Mouse (Mus musculus) heart, embryonic 12.5 days (tissue): Measurements from ENCODE around the gene Akain1. TPM values are rescaled to one million over a fixed set of nuclear protein-coding genes. Genes with fewer than 3 reads are reported as not detected.

Source experiments
- ATAC-seq: fragments of 200-750 bp; cut with Nextera tagmentation; 2 replicates; pipeline ENCODE4 v1.8.0; 2017; ENCODE audit warnings: moderate TSS enrichment, moderate library complexity; ENCODE audit not compliant: insufficient number of reproducible peaks, low FRiP score
- H3K27ac ChIP-seq: fragments of 300-500 bp; sonication (generic); 2 replicates; pipeline ENCODE4 v1.5.1; 2016; ENCODE audit warnings: mild to moderate bottlenecking, moderate library complexity; ENCODE audit not compliant: poor library complexity, severe bottlenecking
- H3K27me3 ChIP-seq: fragments of 300-500 bp; sonication (generic); replicated peaks from 2 replicates; pipeline ENCODE4 v1.6.1; 2016; ENCODE audit warnings: mild to moderate bottlenecking, moderate library complexity
- H3K36me3 ChIP-seq: fragments of 300-500 bp; sonication (generic); 2 replicates; pipeline ENCODE4 v1.6.1; 2016; ENCODE audit warnings: mild to moderate bottlenecking, moderate library complexity
- H3K4me1 ChIP-seq: fragments of 300-500 bp; sonication (generic); replicated peaks from 2 replicates; pipeline ENCODE4 v1.6.1; 2016; ENCODE audit warnings: mild to moderate bottlenecking
- H3K4me2 ChIP-seq: fragments of 300-500 bp; sonication (generic); 2 replicates; pipeline ENCODE4 v1.6.1; 2016; ENCODE audit warnings: mild to moderate bottlenecking, moderate library complexity
- H3K4me3 ChIP-seq: fragments of 300-500 bp; sonication (generic); 2 replicates; pipeline ENCODE4 v1.5.1; 2016; ENCODE audit warnings: mild to moderate bottlenecking
- H3K9ac ChIP-seq: fragments of 300-500 bp; sonication (generic); 2 replicates; pipeline ENCODE4 v1.6.1; 2016; ENCODE audit warnings: mild to moderate bottlenecking, moderate library complexity
- H3K9me3 ChIP-seq: fragments of 300-500 bp; sonication (generic); replicated peaks from 2 replicates; pipeline ENCODE4 v1.6.1; 2016; ENCODE audit warnings: mild to moderate bottlenecking, moderate library complexity
- WGBS: fragments of 180-500 bp; shearing (Covaris S2); methylation state at CpG from one replicate; pipeline ENCODE4 v1.1.7; 2016; 5-methylcytosine and 5-hydroxymethylcytosine counted together
- polyA plus RNA-seq: library from polyadenylated mRNA; unstranded; fragments of >200 nt; fragmentation: Nextera tagmentation; extraction: Ambion mirVana; gene quantifications from 2 replicates; pipeline ENCODE4 v1.2.1, GENCODE M21; 2016

Akain1 gene
- polyA plus RNA-seq, 1 experiment from 2014 or later = not detected

DNA sequence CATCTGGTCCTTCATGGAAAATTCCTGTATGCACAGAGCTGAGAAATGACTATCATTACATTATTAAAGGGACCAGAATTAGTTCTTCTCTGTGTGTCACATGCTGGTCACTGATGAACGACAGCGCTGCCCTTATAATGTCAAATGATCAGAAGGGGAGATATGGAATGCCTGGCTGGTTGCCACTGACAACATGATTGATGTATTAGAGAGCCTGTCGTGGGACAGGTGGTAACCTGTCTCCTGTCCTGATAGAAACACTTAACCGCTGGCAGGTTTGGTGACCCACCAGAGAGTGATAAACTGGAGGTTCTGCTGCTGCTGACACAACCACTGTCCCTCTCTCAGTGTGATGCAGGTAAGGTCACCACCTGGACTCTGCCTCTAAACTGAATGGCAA is 40.1 kb downstream of the Akain1 start:
- H3K4me3 ChIP-seq = no peak overlapping the region
- H3K4me1 ChIP-seq = peaks cover 4% of the 10 kb centered on the region; the same call in 1 of the 2 replicates
- ATAC-seq = no peak
- H3K27me3 ChIP-seq = no peaks in the 10 kb centered on the region
- no peak overlapping the region for H3K4me2 ChIP-seq
- H3K36me3 ChIP-seq = no peaks in the 10 kb centered on the region
- 58% methylated on average over 4 of the region's 4 CpGs for WGBS
- 0 out of 2 replicates have a peak, but pooled peaks cover 2% of the 10 kb centered on the region for H3K9me3 ChIP-seq
- no peak overlapping the region for H3K27ac ChIP-seq
- no peak overlapping the region for H3K9ac ChIP-seq

DNA sequence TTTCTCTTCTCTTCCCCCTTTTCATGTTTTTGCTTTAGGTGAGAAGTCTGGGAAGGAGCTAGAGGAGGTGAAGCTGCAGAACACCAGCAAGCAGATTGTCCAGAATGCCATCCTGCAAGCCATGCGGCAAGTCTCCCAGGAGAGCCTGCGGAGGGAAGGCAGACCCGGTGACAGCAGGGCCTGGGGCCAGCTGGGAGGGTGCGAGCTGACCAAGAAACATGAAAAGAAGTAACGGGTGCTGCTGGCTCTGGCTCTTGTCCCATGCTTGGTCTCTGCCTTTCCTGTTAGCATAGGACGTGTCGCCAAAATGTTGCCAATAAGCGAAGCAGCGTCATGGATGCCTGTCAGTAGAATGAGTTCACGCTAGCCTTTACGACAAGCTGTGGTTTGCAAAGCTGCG is 48.0 kb downstream of the Akain1 start:
- Histone ChIP-seq H3K27me3 (no peaks in the 10 kb centered on the region), H3K9me3 (0 out of 2 replicates have a peak, but pooled peaks cover 2% of the 10 kb centered on the region), H3K9ac (no peak overlapping the region), H3K27ac (no peak overlapping the region), H3K4me1 (no peaks in the 10 kb centered on the region), H3K4me3 (no peak overlapping the region), H3K36me3 (no peaks in the 10 kb centered on the region), H3K4me2 (no peak overlapping the region)
- WGBS = 83% methylated on average over 12 of the region's 12 CpGs
- ATAC-seq = no peak

DNA sequence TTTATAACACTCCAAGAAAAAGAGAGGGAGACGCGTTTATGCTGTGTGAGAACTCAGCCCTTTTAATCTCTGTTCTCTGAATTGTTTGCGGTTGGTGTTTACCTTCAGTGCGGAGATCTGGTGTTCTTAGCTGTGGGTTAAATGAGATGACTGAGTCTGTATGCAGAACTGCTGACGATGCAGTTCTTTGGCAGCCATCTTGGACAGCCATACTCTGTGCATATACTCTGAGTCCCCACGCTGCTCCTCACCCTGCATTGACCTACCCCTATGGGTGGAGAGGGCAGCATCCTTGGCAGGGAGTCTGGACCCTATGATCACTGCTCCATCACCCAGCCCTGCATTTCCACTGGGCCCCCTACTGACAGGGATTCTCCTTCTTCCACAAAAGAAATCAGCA is 48.8 kb downstream of the Akain1 start:
- Histone ChIP-seq H3K4me1 (no peaks in the 10 kb centered on the region), H3K9me3 (0 out of 2 replicates have a peak, but pooled peaks cover 2% of the 10 kb centered on the region), H3K4me3 (no peak overlapping the region), H3K36me3 (no peaks in the 10 kb centered on the region), H3K27ac (no peak overlapping the region), H3K9ac (no peak overlapping the region), H3K27me3 (no peaks in the 10 kb centered on the region), H3K4me2 (no peak overlapping the region)
- ATAC-seq = no peak
- WGBS = 89% methylated on average over 6 of the region's 6 CpGs

DNA sequence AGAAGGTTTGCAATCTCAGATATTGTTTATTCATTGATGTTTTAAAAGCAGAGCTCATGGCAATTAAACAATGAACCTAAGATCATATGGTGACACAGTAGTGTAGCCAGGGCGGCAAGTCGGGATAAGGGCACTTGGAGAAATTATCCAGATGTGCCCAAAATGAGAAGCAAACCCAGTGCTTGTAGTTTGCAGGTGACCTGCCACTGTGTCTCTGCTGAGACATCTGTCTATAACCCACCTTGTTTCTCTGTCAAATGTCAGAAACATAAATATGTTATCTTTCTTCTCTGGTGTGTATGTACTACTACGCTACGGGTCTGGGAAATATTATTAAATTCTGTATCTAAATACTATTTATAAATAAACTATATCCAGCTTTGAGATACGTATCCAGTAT is 49.7 kb downstream of the Akain1 start:
- Histone ChIP-seq H3K9me3 (no peaks in the 10 kb centered on the region), H3K4me2 (no peak overlapping the region), H3K9ac (no peak overlapping the region), H3K36me3 (no peaks in the 10 kb centered on the region), H3K4me3 (no peak overlapping the region), H3K27me3 (no peaks in the 10 kb centered on the region), H3K27ac (no peak overlapping the region), H3K4me1 (no peaks in the 10 kb centered on the region)
- WGBS = 83% methylated on average over 5 of the region's 5 CpGs
- no peak for ATAC-seq

DNA sequence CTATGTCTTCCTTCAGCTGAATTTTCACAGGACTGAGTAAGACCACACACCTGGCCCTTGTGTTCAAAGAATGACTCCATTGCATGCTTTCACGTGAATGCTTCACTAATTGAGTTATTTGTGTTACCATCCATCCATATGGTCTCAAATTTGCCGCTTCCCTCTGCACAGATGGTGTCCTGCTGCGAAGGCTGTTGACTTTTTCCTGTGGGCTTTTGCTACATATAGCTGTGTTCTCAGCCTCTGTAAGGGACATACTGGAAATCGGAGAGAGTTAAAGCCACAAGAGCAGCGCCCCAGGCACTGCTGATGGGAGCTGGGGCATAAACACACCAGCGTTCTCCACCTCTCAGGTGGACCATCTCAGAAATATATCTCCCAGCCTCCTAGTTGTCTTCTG is 53.2 kb downstream of the Akain1 start:
- H3K4me1 ChIP-seq = no peaks in the 10 kb centered on the region
- no peak overlapping the region for H3K9ac ChIP-seq
- H3K9me3 ChIP-seq = no peaks in the 10 kb centered on the region
- H3K27me3 ChIP-seq = no peaks in the 10 kb centered on the region
- ATAC-seq = no peak
- H3K4me3 ChIP-seq = no peak overlapping the region
- H3K36me3 ChIP-seq = no peaks in the 10 kb centered on the region
- no peak overlapping the region for H3K27ac ChIP-seq
- 78% methylated on average over 6 of the region's 6 CpGs for WGBS
- H3K4me2 ChIP-seq = no peak overlapping the region

DNA sequence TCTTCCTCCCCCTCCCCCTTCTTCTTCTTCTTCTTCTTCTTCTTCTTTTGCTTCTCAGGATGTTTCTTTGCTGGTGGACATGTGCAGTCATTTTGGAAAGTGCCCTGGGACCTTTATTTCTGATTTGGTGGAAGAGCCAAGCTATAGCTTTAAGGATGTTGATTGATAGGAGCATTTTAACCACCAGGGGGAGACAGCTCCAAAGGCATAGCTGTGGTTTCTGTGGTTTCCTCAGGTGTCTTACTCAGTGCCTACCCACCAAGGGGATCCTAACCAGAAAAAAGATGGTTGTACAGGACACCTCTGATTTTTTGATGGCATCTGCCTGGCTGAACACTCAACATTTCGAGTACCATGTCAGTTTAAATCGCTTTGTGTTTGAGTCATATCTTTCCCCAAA is 56.4 kb downstream of the Akain1 start:
- H3K36me3 ChIP-seq = no peaks in the 10 kb centered on the region
- H3K4me3 ChIP-seq = no peak overlapping the region
- no peaks in the 10 kb centered on the region for H3K4me1 ChIP-seq
- H3K9me3 ChIP-seq = no peaks in the 10 kb centered on the region
- H3K27ac ChIP-seq = no peak overlapping the region
- H3K9ac ChIP-seq = no peak overlapping the region
- no peaks in the 10 kb centered on the region for H3K27me3 ChIP-seq
- whole genome bisulfite sequencing = 30% methylated on average over 2 of the region's 2 CpGs
- no peak overlapping the region for H3K4me2 ChIP-seq
- no peak for ATAC-seq

DNA sequence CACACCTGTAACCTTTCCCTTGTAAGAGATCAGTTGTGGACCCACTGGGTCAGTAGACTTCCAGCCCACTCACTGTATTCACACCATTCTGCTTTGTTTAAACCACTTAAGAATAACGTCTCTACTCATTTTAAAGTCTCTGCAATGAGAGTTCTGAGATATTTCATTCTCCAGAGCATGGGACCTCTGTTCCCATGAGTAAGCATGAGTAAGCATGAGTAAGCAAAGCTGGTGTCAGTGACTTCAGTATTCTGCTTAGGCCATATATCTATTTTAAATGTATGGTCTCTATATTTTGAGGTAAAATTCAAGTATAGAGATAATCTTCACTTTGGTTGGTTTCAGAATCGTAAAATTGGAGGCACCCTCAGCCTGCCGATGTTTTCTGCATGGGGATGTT is 57.0 kb downstream of the Akain1 start:
- ATAC-seq = no peak
- Histone ChIP-seq H3K27me3 (no peaks in the 10 kb centered on the region), H3K4me1 (no peaks in the 10 kb centered on the region), H3K36me3 (no peaks in the 10 kb centered on the region), H3K9me3 (no peaks in the 10 kb centered on the region), H3K4me2 (no peak overlapping the region), H3K9ac (no peak overlapping the region), H3K27ac (no peak overlapping the region), H3K4me3 (no peak overlapping the region)
- 83% methylated on average over 3 of the region's 3 CpGs for WGBS

DNA sequence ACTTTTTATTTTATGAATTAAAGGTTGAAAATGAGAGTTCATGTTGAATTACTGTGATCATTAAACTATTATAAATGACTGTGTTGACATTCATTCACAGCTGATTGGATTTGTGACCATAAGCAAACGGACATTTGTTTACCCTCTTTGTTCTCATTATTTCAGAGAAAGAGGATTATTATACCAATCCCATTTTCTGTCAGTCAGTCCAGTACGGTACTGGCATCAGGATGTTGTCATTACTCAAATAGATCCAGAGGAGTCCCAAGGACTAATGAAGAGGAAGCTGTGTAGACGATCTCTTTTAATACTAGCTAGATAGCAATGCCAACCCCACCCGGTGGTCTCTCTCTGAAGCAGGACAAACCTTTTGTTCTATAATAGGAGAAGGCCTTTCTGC is 58.2 kb downstream of the Akain1 start:
- H3K4me3 ChIP-seq = no peak overlapping the region
- H3K27ac ChIP-seq = no peak overlapping the region
- 70% methylated on average over 4 of the region's 4 CpGs for WGBS
- H3K4me1 ChIP-seq = no peaks in the 10 kb centered on the region
- H3K4me2 ChIP-seq = no peak overlapping the region
- no peaks in the 10 kb centered on the region for H3K36me3 ChIP-seq
- no peaks in the 10 kb centered on the region for H3K27me3 ChIP-seq
- H3K9ac ChIP-seq = no peak overlapping the region
- ATAC-seq = no peak
- no peaks in the 10 kb centered on the region for H3K9me3 ChIP-seq

DNA sequence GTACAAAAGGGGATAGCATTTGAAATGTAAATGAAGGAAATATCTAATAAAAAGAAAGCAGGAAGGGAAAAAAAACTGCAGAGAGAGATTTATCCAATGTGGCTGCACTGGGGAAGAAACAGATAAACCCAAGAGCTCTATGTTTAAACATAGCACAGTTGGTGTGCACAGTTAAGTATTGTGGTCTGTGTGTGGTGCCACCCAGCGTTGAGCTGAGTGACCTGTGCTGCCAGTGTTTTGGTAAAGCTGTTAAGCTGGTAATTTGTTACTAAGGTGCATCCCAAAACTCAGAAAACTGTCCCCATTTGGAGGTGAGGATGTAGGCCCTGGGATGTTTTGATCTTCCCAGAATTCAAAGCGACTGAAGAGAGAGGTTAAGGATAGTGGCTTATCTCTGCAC is 59.8 kb downstream of the Akain1 start:
- Histone ChIP-seq H3K9ac (no peak overlapping the region), H3K27me3 (no peaks in the 10 kb centered on the region), H3K9me3 (no peaks in the 10 kb centered on the region), H3K4me1 (no peaks in the 10 kb centered on the region), H3K27ac (no peak overlapping the region), H3K4me2 (no peak overlapping the region), H3K4me3 (no peak overlapping the region), H3K36me3 (no peaks in the 10 kb centered on the region)
- WGBS = 37% methylated on average over 2 of the region's 2 CpGs
- no peak for ATAC-seq

DNA sequence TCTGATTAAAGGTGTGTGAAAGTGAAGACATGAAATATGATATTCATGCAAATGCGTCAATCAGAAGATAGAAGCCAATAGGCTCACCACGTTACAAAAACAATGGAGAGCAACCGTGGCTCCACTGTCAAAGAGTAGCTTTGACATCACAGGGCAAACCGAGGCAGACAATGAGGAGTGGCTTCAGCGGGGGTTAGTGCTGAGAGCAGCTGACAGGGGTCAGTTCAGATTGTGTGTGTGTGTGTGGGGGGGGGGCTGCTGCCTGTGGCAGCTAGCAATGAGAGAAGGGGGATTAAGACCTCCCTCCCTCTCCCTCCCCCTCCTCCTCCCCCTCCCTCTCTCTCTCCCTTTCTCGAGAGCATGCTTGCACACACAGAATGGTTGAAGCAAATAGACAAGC is 60.3 kb downstream of the Akain1 start:
- WGBS = 34% methylated on average over 6 of the region's 6 CpGs
- H3K9me3 ChIP-seq = no peaks in the 10 kb centered on the region
- no peaks in the 10 kb centered on the region for H3K36me3 ChIP-seq
- H3K27ac ChIP-seq = no peak overlapping the region
- H3K4me3 ChIP-seq = no peak overlapping the region
- H3K4me2 ChIP-seq = no peak overlapping the region
- H3K4me1 ChIP-seq = no peaks in the 10 kb centered on the region
- no peak for ATAC-seq
- no peak overlapping the region for H3K9ac ChIP-seq
- no peaks in the 10 kb centered on the region for H3K27me3 ChIP-seq

DNA sequence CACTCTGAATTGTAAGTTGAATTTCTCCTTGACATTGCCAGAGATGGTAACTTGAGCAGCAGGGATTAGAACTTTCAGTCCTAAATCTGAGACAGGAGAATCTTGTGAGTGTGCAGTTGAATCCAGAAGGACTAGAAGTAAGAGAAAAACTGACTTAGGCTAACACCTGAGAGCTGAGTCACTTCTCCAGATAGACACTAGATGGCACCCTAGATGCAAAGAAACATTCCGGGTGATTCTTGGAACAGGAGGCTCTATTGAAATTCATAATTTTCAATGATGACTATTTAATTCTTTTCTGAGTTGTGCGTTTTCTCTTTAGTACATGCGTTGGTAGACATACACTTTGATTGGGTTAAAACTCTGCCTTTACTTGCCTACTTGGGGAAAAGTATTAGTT is 66.9 kb downstream of the Akain1 start:
- H3K4me1 ChIP-seq = no peaks in the 10 kb centered on the region
- no peaks in the 10 kb centered on the region for H3K36me3 ChIP-seq
- WGBS = 38% methylated on average over 3 of the region's 3 CpGs
- no peak overlapping the region for H3K4me2 ChIP-seq
- H3K27ac ChIP-seq = no peak overlapping the region
- H3K9me3 ChIP-seq = no peaks in the 10 kb centered on the region
- H3K27me3 ChIP-seq = no peaks in the 10 kb centered on the region
- no peak overlapping the region for H3K9ac ChIP-seq
- ATAC-seq = no peak
- H3K4me3 ChIP-seq = no peak overlapping the region

DNA sequence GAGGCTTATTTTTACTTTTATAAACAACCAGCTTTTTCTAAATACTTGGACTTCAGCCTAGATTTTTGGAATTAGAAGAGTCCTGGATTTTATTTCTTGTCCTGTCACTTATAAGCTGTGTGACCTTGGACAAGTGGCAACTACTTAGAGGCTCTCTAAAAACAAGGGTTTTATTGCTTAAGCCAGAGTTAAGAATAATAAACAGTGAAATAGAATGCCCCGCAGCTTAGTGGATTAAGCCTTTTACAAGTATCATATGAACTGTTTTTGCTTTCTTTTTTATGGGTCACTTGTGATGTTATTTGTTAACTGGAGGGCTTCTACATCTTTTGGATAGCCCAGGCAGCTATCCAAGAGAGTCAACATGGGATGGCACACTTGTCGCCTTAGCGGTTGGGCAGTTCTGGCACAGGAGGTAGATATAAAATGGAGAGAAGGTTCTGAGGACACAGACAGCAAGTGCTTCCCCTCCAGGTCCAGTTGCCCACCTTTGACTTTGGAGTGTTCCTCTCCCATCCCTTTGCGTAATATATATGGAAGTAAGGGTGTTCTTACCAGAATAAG is 77.3 kb downstream of the Akain1 start:
- Histone ChIP-seq H3K4me1 (no peaks in the 10 kb centered on the region), H3K4me2 (no peak overlapping the region), H3K27me3 (no peaks in the 10 kb centered on the region), H3K4me3 (no peak overlapping the region), H3K9me3 (no peaks in the 10 kb centered on the region), H3K27ac (no peak overlapping the region), H3K36me3 (no peaks in the 10 kb centered on the region), H3K9ac (no peak overlapping the region)
- 80% methylated on average over 4 of the region's 4 CpGs for WGBS
- no peak for ATAC-seq
